ENCODE assay signal across 19 mouse cellular contexts in the genomic region with DNA sequence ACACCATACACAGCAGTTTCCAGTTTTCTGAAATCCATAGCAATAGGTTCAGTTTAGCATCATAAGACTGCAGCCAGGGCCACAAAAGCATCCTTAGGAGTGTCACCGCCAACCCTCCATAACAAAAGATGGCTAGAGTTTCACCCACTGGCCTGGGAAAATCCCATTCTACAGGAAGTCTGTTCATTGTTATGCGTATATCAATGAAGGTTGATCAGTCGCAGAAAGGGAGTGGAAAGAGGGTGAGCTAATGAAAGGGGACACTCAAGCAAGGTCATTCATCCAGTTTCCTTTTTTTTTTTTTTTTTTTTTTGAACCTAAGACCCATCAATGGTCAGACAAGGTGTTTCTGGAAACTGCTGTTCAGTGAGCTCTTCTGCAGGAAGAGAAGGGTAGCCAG. TPM values are rescaled to one million over a fixed set of nuclear protein-coding genes. Genes with fewer than 3 reads are reported as not detected.
"Had no signal": no experiment of that assay in that cellular context is flagged by ENCODE, and none has a peak within 500 bp of the region (broad histone marks: within the 10 kb centered on the region; RNA-seq: fewer than 3 reads in every experiment).

No protein-coding gene starts in this region.

- H3K4me3 ChIP-seq: midbrain, embryonic 10.5 days; midbrain, embryonic 13.5 days; myocyte; neural tube, embryonic 12.5 days had no signal

- DNase-seq: lung, adult 18-20 months; lung, embryonic 14.5 days; lung, postnatal 10 days; lung, postnatal 4 days; right cerebral cortex, postnatal 14 days; thymus, adult 18-20 months; thymus, postnatal 36 days had no signal

- H3K27ac ChIP-seq: liver, embryonic 14.5 days; midbrain, embryonic 10.5 days; midbrain, embryonic 13.5 days; neural tube, embryonic 12.5 days had no signal

- H3K36me3 ChIP-seq: midbrain, embryonic 10.5 days; midbrain, embryonic 13.5 days; neural tube, embryonic 12.5 days had no signal

- H3K4me1 ChIP-seq: midbrain, embryonic 13.5 days; neural tube, embryonic 12.5 days had no signal

- ATAC-seq: midbrain, embryonic 13.5 days; midbrain, embryonic 16.5 days had no signal

- H3K9ac ChIP-seq: liver, embryonic 14.5 days; lung, embryonic 14.5 days; midbrain, embryonic 13.5 days; neural tube, embryonic 12.5 days had no signal

- H3K4me2 ChIP-seq: lung, embryonic 14.5 days; midbrain, embryonic 13.5 days; neural tube, embryonic 12.5 days had no signal

- H3K27me3 ChIP-seq: midbrain, embryonic 13.5 days; neural tube, embryonic 12.5 days had no signal

RNA-seq across cellular contexts. Expression of a gene that starts 7.6 kb away (rescaled TPM):
- polyA plus RNA-seq: liver, embryonic 14.5 days; liver, embryonic 16.5 days; lung, embryonic 14.5 days; lung, embryonic 16.5 days; midbrain, embryonic 10.5 days; midbrain, embryonic 13.5 days; midbrain, embryonic 16.5 days; myocyte; neural tube, embryonic 12.5 days; neural tube, embryonic 14.5 days; stomach, embryonic 14.5 days; stomach, embryonic 16.5 days; thymus, postnatal 0 days had no signal
